Mouse (Mus musculus): ENCODE data around the gene Hivep3.

- peak; percentile 77 for TF ChIP-seq CTCF (conservative IDR thresholded peaks at IDR 0.05; ENCODE audit: low read length)
- TF ChIP-seq POU5F1 (IDR thresholded peaks at IDR 0.05; ENCODE audit: borderline replicate concordance, low read length): no peak
These were observed 75.7 kb downstream of the Hivep3 start for GRCm38 (mm10) chr4:119809245-119809644.
